Mouse (Mus musculus): Measurements from ENCODE around the gene Gm428.
"Not testable (repeated sequence)": the region's sequence is repeated elsewhere in the genome, so short reads cannot be mapped to it uniquely, and the experiment has no call there.

Gm428 gene

DNA sequence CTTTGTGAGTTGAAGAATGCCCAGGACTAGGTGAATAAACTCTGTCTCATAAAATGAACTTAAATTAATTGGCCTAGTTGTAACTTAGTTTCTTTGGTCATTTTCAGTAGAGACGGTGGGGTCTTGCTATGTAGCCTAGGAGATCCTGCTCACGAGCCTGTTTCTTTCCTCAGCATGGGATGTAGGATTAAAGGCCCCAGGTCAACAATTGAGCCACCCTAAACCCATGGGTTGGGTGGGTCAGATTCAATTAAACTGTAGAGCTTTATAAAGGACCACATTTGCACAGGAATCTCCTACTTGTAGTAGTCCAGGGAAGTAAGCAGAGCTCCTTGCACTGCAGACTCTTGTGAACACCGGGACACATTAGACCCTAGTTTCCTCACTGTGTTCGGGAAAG lies at the start of gene Gm428:
Gm428 (plus strand) TSS at position 301 of the 400 bp plus-strand sequence.
- not testable (repeated sequence) for DNase-seq

DNA sequence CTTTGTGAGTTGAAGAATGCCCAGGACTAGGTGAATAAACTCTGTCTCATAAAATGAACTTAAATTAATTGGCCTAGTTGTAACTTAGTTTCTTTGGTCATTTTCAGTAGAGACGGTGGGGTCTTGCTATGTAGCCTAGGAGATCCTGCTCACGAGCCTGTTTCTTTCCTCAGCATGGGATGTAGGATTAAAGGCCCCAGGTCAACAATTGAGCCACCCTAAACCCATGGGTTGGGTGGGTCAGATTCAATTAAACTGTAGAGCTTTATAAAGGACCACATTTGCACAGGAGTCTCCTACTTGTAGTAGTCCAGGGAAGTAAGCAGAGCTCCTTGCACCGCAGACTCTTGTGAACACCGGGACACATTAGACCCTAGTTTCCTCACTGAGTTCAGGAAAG lies 45.5 kb upstream of the Gm428 start, which contains the start of gene Gm11236:
Gm11236 (plus strand) TSS at position 301 of the 400 bp plus-strand sequence.
- not testable (repeated sequence) for DNase-seq

DNA sequence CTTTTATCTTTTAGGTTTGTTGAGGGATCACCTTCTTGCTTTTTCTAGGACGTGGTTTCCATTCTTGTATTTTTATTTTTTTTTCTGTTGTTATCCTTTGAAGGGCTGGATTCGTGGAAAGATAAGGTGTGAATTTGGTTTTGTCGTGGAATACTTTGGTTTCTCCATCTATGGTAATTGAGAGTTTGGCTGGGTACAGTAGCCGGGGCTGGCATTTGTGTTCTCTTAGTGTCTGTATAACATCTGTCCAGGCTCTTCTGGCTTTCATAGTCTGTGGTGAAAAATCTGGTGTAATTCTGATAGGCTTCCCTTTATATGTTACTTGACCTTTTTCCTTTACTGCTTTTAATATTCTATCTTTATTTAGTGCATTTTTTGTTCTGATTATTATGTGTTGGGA lies 21.5 kb upstream of the Gm428 start:
- DNase-seq, result not testable (repeated sequence)

DNA sequence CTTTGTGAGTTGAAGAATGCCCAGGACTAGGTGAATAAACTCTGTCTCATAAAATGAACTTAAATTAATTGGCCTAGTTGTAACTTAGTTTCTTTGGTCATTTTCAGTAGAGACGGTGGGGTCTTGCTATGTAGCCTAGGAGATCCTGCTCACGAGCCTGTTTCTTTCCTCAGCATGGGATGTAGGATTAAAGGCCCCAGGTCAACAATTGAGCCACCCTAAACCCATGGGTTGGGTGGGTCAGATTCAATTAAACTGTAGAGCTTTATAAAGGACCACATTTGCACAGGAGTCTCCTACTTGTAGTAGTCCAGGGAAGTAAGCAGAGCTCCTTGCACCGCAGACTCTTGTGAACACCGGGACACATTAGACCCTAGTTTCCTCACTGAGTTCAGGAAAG lies 15.3 kb upstream of the Gm428 start, which contains the start of gene Gm11239:
Gm11239 (plus strand) TSS at position 301 of the 400 bp plus-strand sequence.
- DNase-seq, result not testable (repeated sequence)

DNA sequence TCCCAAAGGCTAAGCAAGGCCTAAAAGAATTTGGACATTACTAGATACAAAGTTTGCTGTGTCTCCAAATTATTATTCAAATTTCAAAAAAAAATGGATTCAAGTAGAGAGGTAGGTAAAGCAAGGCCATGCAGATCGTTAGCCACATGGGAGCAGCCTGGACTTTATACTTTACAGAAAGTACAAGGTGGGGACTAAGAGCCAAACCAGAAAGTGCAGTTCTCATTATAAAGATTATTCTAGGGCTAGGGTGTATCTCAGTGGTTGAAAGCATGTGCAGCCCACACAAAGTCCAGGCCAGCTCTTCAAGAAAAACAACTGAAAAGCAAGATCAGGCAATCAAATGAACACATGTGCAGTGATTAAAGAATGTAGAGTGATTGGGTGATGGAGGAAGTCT lies 35.4 kb downstream of the Gm428 start:
- DNase-seq, result no peak

DNA sequence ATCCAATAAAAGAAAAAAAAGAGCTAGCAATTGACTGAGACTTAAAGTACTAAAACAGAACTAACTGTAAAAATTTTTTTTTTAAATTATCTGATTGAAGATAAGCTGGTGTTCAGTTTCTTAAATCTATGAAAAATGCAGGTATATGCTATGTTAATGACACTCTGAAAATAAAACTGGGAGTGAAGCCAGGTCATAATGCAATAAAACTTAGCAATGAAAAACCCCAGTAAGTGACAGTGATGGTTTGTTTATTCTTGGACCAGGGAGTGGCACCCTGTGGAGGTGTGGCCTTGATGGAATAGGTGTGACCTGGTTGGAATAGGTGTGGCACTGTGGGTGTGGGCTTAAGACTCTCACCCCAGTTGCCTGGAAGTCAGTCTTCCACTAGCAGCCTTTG lies 36.5 kb downstream of the Gm428 start:
- DNase-seq, result no peak
